Mouse (Mus musculus) lung, postnatal 4 days (tissue): ENCODE measurements at regions not wholly inside any gene's neighbourhood (a gene's known extent, or its start where the extent isn't known, plus 50 kb on each side); places are given as distances from the start of the nearest gene placed in this dataset.

Source experiments
- DNase-seq, 2 experiments: peaks; one replicate each; pipeline ENCODE4 v3.0.0; 2021

GRCm38 (mm10) chr17:45784905-45785304 lies 51.3 kb upstream of the 1600014C23Rik start:
- DNase-seq: peak in 1 of 2 experiments; percentile 23

DNA sequence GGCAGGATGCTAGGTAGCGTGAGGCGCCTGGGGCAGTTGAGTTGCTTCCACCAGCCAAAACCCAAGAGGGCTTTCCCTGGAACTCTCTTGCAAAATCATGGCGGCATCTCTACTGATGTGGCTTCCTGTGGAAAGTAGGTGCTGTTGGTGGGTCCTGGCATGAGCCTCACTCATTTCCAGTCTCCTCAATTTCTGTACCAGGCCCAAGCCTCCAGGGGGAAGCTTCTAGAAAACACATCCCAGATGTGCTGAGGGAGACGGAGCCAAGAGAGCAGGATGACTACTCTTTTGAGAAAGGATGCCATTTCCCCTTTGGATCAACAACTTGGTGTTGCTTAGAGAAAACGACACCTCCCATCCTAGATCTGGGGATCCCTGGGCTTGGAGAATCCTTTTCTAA lies 50.9 kb upstream of the 1600014C23Rik start:
- DNase-seq: peak in 1 of 2 experiments; percentile 10
